ENCODE assay signal across 8 mouse cellular contexts in genomic region chr8:83697374-83698220, GRCm38 (mm10). TPM values are rescaled to one million over a fixed set of nuclear protein-coding genes. Genes with fewer than 3 reads are reported as not detected.
A peak's percentile ranks its signal among the peaks of the same experiment; 100 is the strongest.
DNase-seq lines count a peak whose midpoint lies in the region; ATAC-seq lines count a peak whose summit lies in the region.

No protein-coding gene starts in this region.

- peak overlapping the region; percentile 86 for H3K4me3 ChIP-seq in embryonic facial prominence, embryonic 14.5 days (ENCODE audit: low read depth, low read length)

- intact Hi-C loops in heart, postnatal 10 days (cut with DNase I), result loop anchor here (2.0 kb wide), 1 partner anchor 17 kb away; the partner anchor contains the start of gene Ddx39

- no peak for ATAC-seq in embryonic facial prominence, embryonic 14.5 days (ENCODE audit: low read depth)
- 0 out of 2 replicates have a peak, but pooled peaks have one; percentile 5 for ATAC-seq in megakaryocyte-erythroid progenitor cell, adult 5-6 weeks (replicated peaks; ENCODE audit: low FRiP score, low TSS enrichment, poor library complexity, severe bottlenecking)

- H3K27ac ChIP-seq in embryonic facial prominence, embryonic 14.5 days (replicated peaks; ENCODE audit: low read depth, low read length), result no peak overlapping the region; the same call in 1 of the 2 replicates

- peak; percentile 47 for DNase-seq in ovary, adult 18-20 months (ENCODE audit: low spot score)
- no peak for DNase-seq in ovary, postnatal 10 days (ENCODE audit: low spot score)
- DNase-seq in embryonic facial prominence, embryonic 14.5 days (ENCODE audit: low spot score), result peak; percentile 7
- peak; percentile 67 to 70 for DNase-seq in heart, postnatal 10 days
- DNase-seq in kidney, postnatal 36 days, result peak; percentile 76 to 84
- DNase-seq in urinary bladder, adult 2 months (ENCODE audit: low spot score), result peak; percentile 48
- DNase-seq in frontal cortex, postnatal 25 days (ENCODE audit: low spot score in 2 of 2), result no peak

- H3K27me3 ChIP-seq in embryonic facial prominence, embryonic 14.5 days (replicated peaks; ENCODE audit: control insufficient read depth, insufficient read depth, low read length), result no peaks in the 10 kb centered on the region

- peak overlapping the region; percentile 97 for H3K4me2 ChIP-seq in embryonic facial prominence, embryonic 14.5 days (ENCODE audit: low read depth, low read length)

- no peaks in the 10 kb centered on the region for H3K9me3 ChIP-seq in embryonic facial prominence, embryonic 14.5 days (ENCODE audit: control insufficient read depth, low read length)

- peaks cover 25% of the 10 kb centered on the region for H3K4me1 ChIP-seq in embryonic facial prominence, embryonic 14.5 days (ENCODE audit: control insufficient read depth, insufficient read depth, low read length)

- 35% methylated on average over 19 of the region's 19 CpGs for WGBS in embryonic facial prominence, embryonic 14.5 days

- H3K36me3 ChIP-seq in embryonic facial prominence, embryonic 14.5 days (ENCODE audit: control insufficient read depth, insufficient read depth, low read length), result 0 out of 2 replicates have a peak, but pooled peaks cover 2% of the 10 kb centered on the region

- peak overlapping the region; percentile 87 for H3K9ac ChIP-seq in embryonic facial prominence, embryonic 14.5 days (ENCODE audit: low read depth, low read length)

RNA-seq across cellular contexts. Expression of gene Pkn1, which starts 1.4 kb away (rescaled TPM):
- 26.1 and 30.4 TPM in 2 replicates for polyA plus RNA-seq in embryonic facial prominence, embryonic 14.5 days (2014; fragmentation: Nextera tagmentation; extraction: Ambion mirVana)
- 10 to 100 TPM; 58.9 to 66.7 TPM for total RNA-seq in heart, postnatal 10 days (2021)
- 36.3 and 83.2 TPM in 2 replicates for total RNA-seq in megakaryocyte-erythroid progenitor cell, adult 5-6 weeks (2014; fragmentation: Nextera tagmentation)
- total RNA-seq in megakaryocyte-erythroid progenitor cell, adult 5-6 weeks (2017), result 21.9 and 33.0 TPM in 2 replicates
- polyA plus RNA-seq in urinary bladder, adult 2 months (2012; rRNA removed), result 39.0 and 43.3 TPM in 2 replicates

RNA-seq across cellular contexts. Expression of gene Ddx39, which starts 17.4 kb away (rescaled TPM):
- 106 and 131 TPM in 2 replicates for polyA plus RNA-seq in embryonic facial prominence, embryonic 14.5 days (2014; fragmentation: Nextera tagmentation; extraction: Ambion mirVana)
- 10 to 100 TPM; 37.5 to 38.4 TPM for total RNA-seq in heart, postnatal 10 days (2021)
- 205 and 224 TPM in 2 replicates for total RNA-seq in megakaryocyte-erythroid progenitor cell, adult 5-6 weeks (2014; fragmentation: Nextera tagmentation)
- 154 and 213 TPM in 2 replicates for total RNA-seq in megakaryocyte-erythroid progenitor cell, adult 5-6 weeks (2017)
- polyA plus RNA-seq in urinary bladder, adult 2 months (2012; rRNA removed), result 24.8 and 36.4 TPM in 2 replicates

RNA-seq across cellular contexts. Expression of gene Ptger1, which starts 31.1 kb away (rescaled TPM):
- 1.0 and 1.2 TPM in 2 replicates for polyA plus RNA-seq in embryonic facial prominence, embryonic 14.5 days (2014; fragmentation: Nextera tagmentation; extraction: Ambion mirVana)
- total RNA-seq in heart, postnatal 10 days (2021), result under 1 TPM; 0.20 to 0.53 TPM
- not detected in 2 replicates for total RNA-seq in megakaryocyte-erythroid progenitor cell, adult 5-6 weeks (2014; fragmentation: Nextera tagmentation)
- total RNA-seq in megakaryocyte-erythroid progenitor cell, adult 5-6 weeks (2017), result 0.65 and 1.1 TPM in 2 replicates
- polyA plus RNA-seq in urinary bladder, adult 2 months (2012; rRNA removed), result 4.9 and 5.5 TPM in 2 replicates

RNA-seq across cellular contexts. Expression of gene Adgre5, which starts 43.5 kb away (rescaled TPM):
- polyA plus RNA-seq in embryonic facial prominence, embryonic 14.5 days (2014; fragmentation: Nextera tagmentation; extraction: Ambion mirVana), result 43.1 and 45.8 TPM in 2 replicates
- 10 to 100 TPM; 66.0 to 68.1 TPM for total RNA-seq in heart, postnatal 10 days (2021)
- total RNA-seq in megakaryocyte-erythroid progenitor cell, adult 5-6 weeks (2014; fragmentation: Nextera tagmentation), result 44.3 and 63.7 TPM in 2 replicates
- 46.9 and 64.8 TPM in 2 replicates for total RNA-seq in megakaryocyte-erythroid progenitor cell, adult 5-6 weeks (2017)
- polyA plus RNA-seq in urinary bladder, adult 2 months (2012; rRNA removed), result 119 and 129 TPM in 2 replicates

RNA-seq across cellular contexts. Expression of gene Gipc1, which starts 45.1 kb away (rescaled TPM):
- polyA plus RNA-seq in embryonic facial prominence, embryonic 14.5 days (2014; fragmentation: Nextera tagmentation; extraction: Ambion mirVana), result 107 and 131 TPM in 2 replicates
- total RNA-seq in heart, postnatal 10 days (2021), result 10 to 100 TPM; 46.1 to 48.7 TPM
- total RNA-seq in megakaryocyte-erythroid progenitor cell, adult 5-6 weeks (2014; fragmentation: Nextera tagmentation), result 15.6 and 31.4 TPM in 2 replicates
- 6.5 and 6.9 TPM in 2 replicates for total RNA-seq in megakaryocyte-erythroid progenitor cell, adult 5-6 weeks (2017)
- 86.2 and 102 TPM in 2 replicates for polyA plus RNA-seq in urinary bladder, adult 2 months (2012; rRNA removed)

Comparison
In these comparisons a context has a peak if more than half of its experiments do, and no peak if none do; other contexts are left out.
1. DNase-seq: peak in ovary, adult 18-20 months (single experiment), embryonic facial prominence, embryonic 14.5 days (single experiment), heart, postnatal 10 days (2 of 2), kidney, postnatal 36 days (2 of 2) and urinary bladder, adult 2 months (single experiment); none in ovary, postnatal 10 days (single experiment) and frontal cortex, postnatal 25 days (0 of 2).